Mouse (Mus musculus): ENCODE measurements around the gene Scgb2b27. TPM values are rescaled to one million over a fixed set of nuclear protein-coding genes. Genes with fewer than 3 reads are reported as not detected.
"Not testable (repeated sequence)": the region's sequence is repeated elsewhere in the genome, so short reads cannot be mapped to it uniquely, and the experiment has no call there.

Gene Scgb2b27
- not detected in 2 replicates for polyA plus RNA-seq (2015; fragmentation: Nextera tagmentation; extraction: Ambion mirVana)

- Histone ChIP-seq H3K4me1 (replicated peaks) (no peaks in the 10 kb centered on the region), H3K9ac (no peak within 1 kb of the TSS), H3K27ac (replicated peaks) (no peak within 1 kb of the TSS), H3K27me3 (no peaks in the 10 kb centered on the region), H3K4me3 (replicated peaks) (no peak within 1 kb of the TSS), H3K9me3 (replicated peaks) (no peaks in the 10 kb centered on the region; the same call in 1 of the 2 replicates), H3K36me3 (replicated peaks) (no peaks in the 10 kb centered on the region), H3K4me2 (no peak within 1 kb of the TSS)
- no peak for ATAC-seq (ENCODE audit: insufficient read depth)
- 36% methylated on average over 4 of the region's 4 CpGs for WGBS (ENCODE audit: insufficient replicate concordance)
These were observed at the start of gene Scgb2b27 for GRCm38 (mm10) chr7:34013842-34014241. TSS of gene Scgb2b27 (minus strand) at chr7:34013942.

GRCm38 (mm10) chr7:34036076-34036815 lies 22.5 kb upstream of the Scgb2b27 start:
- 73% methylated on average over 11 of the region's 11 CpGs for WGBS (ENCODE audit: insufficient replicate concordance)
- not testable (repeated sequence) for H3K4me1 ChIP-seq (replicated peaks); H3K4me3 ChIP-seq (replicated peaks); ATAC-seq (ENCODE audit: insufficient read depth); H3K36me3 ChIP-seq (replicated peaks); H3K9me3 ChIP-seq (replicated peaks); H3K9ac ChIP-seq; H3K4me2 ChIP-seq; H3K27ac ChIP-seq (replicated peaks); H3K27me3 ChIP-seq

- not testable (repeated sequence) for H3K4me1 ChIP-seq (replicated peaks); H3K9me3 ChIP-seq (replicated peaks); H3K4me2 ChIP-seq; ATAC-seq (ENCODE audit: insufficient read depth); H3K4me3 ChIP-seq (replicated peaks); H3K9ac ChIP-seq; H3K27ac ChIP-seq (replicated peaks); H3K36me3 ChIP-seq (replicated peaks); H3K27me3 ChIP-seq
- 57% methylated on average over 2 of the region's 4 CpGs for WGBS (ENCODE audit: insufficient replicate concordance)
These were observed 20.8 kb upstream of the Scgb2b27 start for GRCm38 (mm10) chr7:34034579-34034978.

- 0 out of 2 replicates have a peak, but pooled peaks cover 4% of the 10 kb centered on the region for H3K9me3 ChIP-seq (replicated peaks)
- no peaks in the 10 kb centered on the region for H3K4me1 ChIP-seq (replicated peaks)
- H3K4me3 ChIP-seq (replicated peaks), result no peak overlapping the region
- no peak overlapping the region for H3K4me2 ChIP-seq
- H3K9ac ChIP-seq, result no peak overlapping the region
- H3K27me3 ChIP-seq, result no peaks in the 10 kb centered on the region
- no peak overlapping the region for H3K27ac ChIP-seq (replicated peaks)
- ATAC-seq (ENCODE audit: insufficient read depth), result no peak
- 80% methylated on average over 11 of the region's 11 CpGs for whole genome bisulfite sequencing (ENCODE audit: insufficient replicate concordance)
- H3K36me3 ChIP-seq (replicated peaks), result no peaks in the 10 kb centered on the region
These were observed 16.3 kb upstream of the Scgb2b27 start for GRCm38 (mm10) chr7:34030026-34030425.

- H3K36me3 ChIP-seq (replicated peaks); H3K27me3 ChIP-seq; ATAC-seq (ENCODE audit: insufficient read depth); H3K4me2 ChIP-seq; H3K9me3 ChIP-seq (replicated peaks); H3K4me1 ChIP-seq (replicated peaks); H3K9ac ChIP-seq; H3K4me3 ChIP-seq (replicated peaks); H3K27ac ChIP-seq (replicated peaks): not testable (repeated sequence)
- WGBS (ENCODE audit: insufficient replicate concordance), result 72% methylated on average over 9 of the region's 9 CpGs
These were observed 13.5 kb upstream of the Scgb2b27 start for GRCm38 (mm10) chr7:34027202-34027601.

GRCm38 (mm10) chr7:34025641-34026040 lies 11.9 kb upstream of the Scgb2b27 start:
- Histone ChIP-seq H3K4me3 (replicated peaks) (no peak overlapping the region), H3K4me2 (no peak overlapping the region), H3K27me3 (no peaks in the 10 kb centered on the region), H3K27ac (replicated peaks) (no peak overlapping the region), H3K36me3 (replicated peaks) (no peaks in the 10 kb centered on the region), H3K4me1 (replicated peaks) (no peaks in the 10 kb centered on the region), H3K9me3 (replicated peaks) (0 out of 2 replicates have a peak, but pooled peaks cover 3% of the 10 kb centered on the region), H3K9ac (no peak overlapping the region)
- ATAC-seq (ENCODE audit: insufficient read depth), result no peak
- 55% methylated on average over 4 of the region's 4 CpGs for WGBS (ENCODE audit: insufficient replicate concordance)

GRCm38 (mm10) chr7:34021183-34021582 lies 7.4 kb upstream of the Scgb2b27 start, which contains the start of gene Scgb1b27:
TSS of gene Scgb1b27 (plus strand) at chr7:34021483.
- H3K4me1 ChIP-seq (replicated peaks); H3K27ac ChIP-seq (replicated peaks); H3K4me2 ChIP-seq; H3K36me3 ChIP-seq (replicated peaks); H3K27me3 ChIP-seq; ATAC-seq (ENCODE audit: insufficient read depth); H3K9me3 ChIP-seq (replicated peaks); H3K9ac ChIP-seq; H3K4me3 ChIP-seq (replicated peaks): not testable (repeated sequence)
- 74% methylated on average over 1 of the region's 1 CpGs for WGBS (ENCODE audit: insufficient replicate concordance)

- H3K4me3 ChIP-seq (replicated peaks); H3K27me3 ChIP-seq; H3K9ac ChIP-seq; H3K27ac ChIP-seq (replicated peaks); H3K9me3 ChIP-seq (replicated peaks); ATAC-seq (ENCODE audit: insufficient read depth); H3K4me2 ChIP-seq; H3K36me3 ChIP-seq (replicated peaks); H3K4me1 ChIP-seq (replicated peaks): not testable (repeated sequence)
- 22% methylated on average over 8 of the region's 9 CpGs for WGBS (ENCODE audit: insufficient replicate concordance)
These were observed 31.5 kb downstream of the Scgb2b27 start for GRCm38 (mm10) chr7:33982281-33982680.

Other genes starting within 250 kb of the Scgb2b27 start
- not detected in 2 replicates for gene Scgb2b26, start 68.9 kb downstream of the Scgb2b27 start, polyA plus RNA-seq (2015; fragmentation: Nextera tagmentation; extraction: Ambion mirVana)
- not detected in 2 replicates for gene Scgb1b27, start 7.5 kb upstream of the Scgb2b27 start, polyA plus RNA-seq (2015; fragmentation: Nextera tagmentation; extraction: Ambion mirVana)
- not detected in 2 replicates for gene Scgb1b30, start 81.5 kb upstream of the Scgb2b27 start, polyA plus RNA-seq (2015; fragmentation: Nextera tagmentation; extraction: Ambion mirVana)
- gene Wtip, start 119.3 kb upstream of the Scgb2b27 start, polyA plus RNA-seq (2015; fragmentation: Nextera tagmentation; extraction: Ambion mirVana), result 0.33 and 0.76 TPM in 2 replicates
- 84.9 and 87.8 TPM in 2 replicates for gene Uba2, start 155.7 kb upstream of the Scgb2b27 start, polyA plus RNA-seq (2015; fragmentation: Nextera tagmentation; extraction: Ambion mirVana)
- gene Pdcd2l, start 182.7 kb upstream of the Scgb2b27 start, polyA plus RNA-seq (2015; fragmentation: Nextera tagmentation; extraction: Ambion mirVana), result 20.9 and 26.0 TPM in 2 replicates
- gene Gpi1, start 216.4 kb upstream of the Scgb2b27 start, polyA plus RNA-seq (2015; fragmentation: Nextera tagmentation; extraction: Ambion mirVana), result 149 and 159 TPM in 2 replicates
- not detected in 2 replicates for gene Gm6096, start 237.1 kb upstream of the Scgb2b27 start, polyA plus RNA-seq (2015; fragmentation: Nextera tagmentation; extraction: Ambion mirVana)